8 mouse cellular contexts compared by ENCODE assay signal in genomic region chr7:107661189-107661842, GRCm38 (mm10). TPM values are rescaled to one million over a fixed set of nuclear protein-coding genes. Genes with fewer than 3 reads are reported as not detected.
DNase-seq lines count a peak whose midpoint lies in the region; ATAC-seq and TF ChIP-seq lines count a peak whose summit lies in the region.

No protein-coding gene starts in this region.

- peak; percentile 61 for ATAC-seq in inflammation-experienced regulatory T-cells, adult 6 months
- ATAC-seq in megakaryocyte, adult 5-6 weeks (ENCODE audit: poor library complexity, severe bottlenecking), result peak; percentile 70

- peaks cover 7% of the 10 kb centered on the region; the same call in 1 of the 2 replicates for H3K4me1 ChIP-seq in cortical plate, adult 2 months (ENCODE audit: control insufficient read depth, insufficient read depth, low read length)

- no peak overlapping the region for H3K27ac ChIP-seq in cortical plate, adult 2 months (ENCODE audit: insufficient read depth, low read length)
- no peak overlapping the region for H3K27ac ChIP-seq in left cerebral cortex, adult 2 months

- intact Hi-C loops in left cerebral cortex, adult 2 months (cut with DNase I), result loop anchor here (2.0 to 5.0 kb wide), 3 partner anchors 47 to 116 kb away; no protein-coding TSS in a partner anchor

- H3K4me3 ChIP-seq in cortical plate, adult 2 months (ENCODE audit: insufficient read depth, low read length), result no peak overlapping the region
- no peak overlapping the region for H3K4me3 ChIP-seq in left cerebral cortex, adult 2 months

- TF ChIP-seq CTCF in cortical plate, adult 2 months (IDR thresholded peaks at IDR 0.05; ENCODE audit: extremely low read depth, insufficient read depth, low read length), result peak; percentile 86
- peak; percentile 88 for TF ChIP-seq CTCF in left cerebral cortex, adult 2 months (IDR thresholded peaks at IDR 0.05)

- TF ChIP-seq POLR2A in cortical plate, adult 2 months (IDR thresholded peaks at IDR 0.05; ENCODE audit: extremely low read depth, insufficient read depth, low read length), result no peak

- DNase-seq in urinary bladder, postnatal 14 days (ENCODE audit: low spot score), result peak; percentile 75
- DNase-seq in urinary bladder, adult 2 months (ENCODE audit: low spot score), result no peak
- peak; percentile 61 for DNase-seq in gastrocnemius, postnatal 10 days
- DNase-seq in left cerebral cortex, adult 2 months (ENCODE audit: extremely low spot score in 1 of 2, low spot score in 2 of 2), result peak; percentile 65 to 71
- peak; percentile 29 to 59 for DNase-seq in right cerebral cortex, postnatal 36 days (ENCODE audit: low spot score in 2 of 2)

RNA-seq across cellular contexts. Expression of gene 5330417H12Rik, which starts 36.4 kb away (rescaled TPM):
- not detected in 2 replicates for polyA plus RNA-seq in urinary bladder, adult 2 months (2012; rRNA removed)
- polyA plus RNA-seq in cortical plate, adult 2 months (2012; rRNA removed), result not detected in 2 replicates
- not detected for total RNA-seq in gastrocnemius, postnatal 10 days (2021)
- not detected for polyA plus RNA-seq in inflammation-experienced regulatory T-cells, adult 6 months (2017; shearing (Covaris generic))
- total RNA-seq in left cerebral cortex, adult 2 months (2021), result not detected
- total RNA-seq in megakaryocyte, adult 5-6 weeks (2015), result not detected in 2 replicates
- total RNA-seq in megakaryocyte, adult 5-6 weeks (2017), result not detected in 2 replicates
